Mouse (Mus musculus) frontal cortex, postnatal 10 days (tissue): ENCODE results near the gene Pgs1.

ENCODE experiments used
- DNase-seq, 2 experiments: peaks; one replicate each; pipeline ENCODE4 v3.0.0; 2022; ENCODE audit warnings: low spot score in 2 of 2, mixed read lengths in 1 of 2

Gene Pgs1

GRCm38 (mm10) chr11:118049641-118050040 is 63.5 kb downstream of the Pgs1 start:
- no peak for DNase-seq

DNA sequence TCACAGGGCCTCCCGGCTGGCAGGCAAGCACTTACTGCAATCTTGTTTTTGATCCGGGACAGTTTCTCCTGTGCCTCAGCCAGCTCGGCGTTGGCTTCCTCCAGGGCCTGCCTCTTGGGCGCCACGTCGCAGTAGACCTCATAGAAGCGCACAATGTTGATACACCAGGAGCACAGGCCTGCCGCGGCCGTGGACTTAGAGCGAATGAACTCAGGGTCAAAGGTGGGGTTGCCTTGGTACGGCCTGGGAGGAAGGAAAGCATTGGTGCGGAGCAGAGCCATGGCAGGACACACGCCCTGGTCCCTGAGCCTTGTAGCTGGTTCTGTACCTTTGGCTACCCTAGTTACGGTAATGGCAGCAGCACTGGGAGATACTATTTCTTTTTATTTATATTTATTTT is 64.1 kb downstream of the Pgs1 start:
- DNase-seq = no peak

DNA sequence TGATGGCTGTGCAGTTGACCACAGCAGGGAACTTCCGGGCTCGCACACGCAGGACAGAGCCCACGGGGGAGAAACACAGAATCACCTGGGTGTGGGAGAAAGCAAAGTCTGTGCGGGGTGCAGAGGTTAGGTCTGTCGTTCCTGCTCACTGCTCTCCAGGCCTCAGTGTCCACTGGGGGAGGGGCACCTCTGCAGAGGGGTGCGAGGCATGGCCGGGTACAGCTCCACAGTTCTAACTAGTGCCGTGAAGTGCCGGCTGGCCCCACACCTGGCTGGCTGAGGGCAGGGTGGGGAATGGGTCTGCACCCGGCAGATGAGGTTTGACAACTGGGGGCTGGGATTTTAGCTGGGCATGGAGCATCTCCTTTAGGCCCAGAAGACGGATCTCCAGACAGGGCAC is 72.3 kb downstream of the Pgs1 start:
- no peak for DNase-seq

DNA sequence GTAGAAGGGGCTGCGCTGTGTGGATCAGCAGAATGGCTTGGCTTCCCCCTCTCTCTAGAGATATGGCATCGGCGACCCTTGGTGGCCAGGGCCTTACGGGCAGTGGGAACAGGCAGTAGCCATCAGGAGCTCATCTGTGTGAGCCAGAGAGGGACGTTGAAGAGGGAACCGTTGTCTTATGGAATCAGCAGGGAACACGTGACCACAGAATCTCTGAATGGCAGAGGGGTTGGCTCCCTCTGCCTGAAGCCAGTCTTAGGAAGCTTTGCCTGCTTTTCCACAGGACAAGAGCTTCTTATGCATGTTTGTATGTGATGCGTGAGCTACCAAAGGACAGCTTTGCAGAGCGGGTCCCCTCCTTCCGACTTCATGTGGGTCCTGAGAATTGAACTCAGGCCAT is 72.8 kb downstream of the Pgs1 start:
- no peak for DNase-seq

GRCm38 (mm10) chr11:118060038-118060437 is 73.9 kb downstream of the Pgs1 start:
- no peak for DNase-seq

DNA sequence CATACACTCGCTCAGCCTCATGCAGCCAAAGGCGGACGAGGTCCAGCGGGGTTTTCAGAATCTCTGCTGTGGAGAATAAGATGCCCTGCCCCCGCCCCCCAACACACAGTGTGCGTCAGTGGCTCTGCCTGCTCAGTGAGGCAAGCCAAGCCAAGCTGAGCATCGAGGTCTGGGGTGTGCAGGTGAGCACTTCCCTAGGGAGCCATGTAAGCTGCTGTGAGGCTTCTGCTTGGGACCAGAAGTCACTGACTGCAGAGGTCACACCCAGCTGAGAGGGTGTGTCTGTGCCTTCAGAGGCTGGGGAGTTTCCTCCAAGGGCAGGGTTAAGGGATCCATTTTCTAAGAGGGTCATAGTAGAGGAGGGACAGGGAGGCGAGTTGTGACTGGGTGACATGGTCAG is 81.5 kb downstream of the Pgs1 start:
- DNase-seq = no peak

DNA sequence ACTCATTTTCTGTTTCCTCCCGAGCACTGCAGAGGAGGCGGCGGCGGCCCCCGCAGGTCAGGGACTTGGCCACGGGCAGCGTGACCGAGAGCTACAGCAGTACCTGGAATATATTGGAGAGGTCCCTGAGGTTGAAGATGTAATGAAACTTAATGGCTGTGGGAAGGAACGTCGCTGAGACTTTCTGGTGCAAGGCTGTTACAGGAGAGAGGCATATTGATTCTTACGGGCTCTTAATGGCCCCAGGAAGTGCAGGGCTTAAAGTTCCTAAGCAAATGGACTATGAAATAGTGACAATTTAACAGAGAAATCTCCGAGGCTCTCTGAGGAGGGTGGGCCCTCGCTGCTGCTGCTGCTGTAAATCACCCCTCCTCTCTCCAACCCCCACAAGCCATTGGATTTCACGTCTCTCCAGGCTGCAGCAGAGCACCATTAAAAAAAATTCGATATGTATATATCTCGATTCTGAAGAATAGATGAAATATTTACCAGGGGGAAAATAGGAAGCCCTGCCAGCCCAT is 82.8 kb downstream of the Pgs1 start:
- DNase-seq = no peak

- DNase-seq = no peak
Observed at GRCm38 (mm10) chr11:118071227-118071912, 85.3 kb downstream of the Pgs1 start.
